Mouse (Mus musculus) brain, embryonic 14.5 days (tissue): ENCODE results near the gene Atm.

Experiments
- CTCF ChIP-seq: fragments of 200-500 bp; IDR thresholded peaks from 2 replicates; pipeline ENCODE4 v1.5.1; 2012; ENCODE audit warnings: inconsistent platforms, mild to moderate bottlenecking, moderate library complexity, borderline replicate concordance; ENCODE audit not compliant: insufficient read depth, insufficient read length; ENCODE audit errors: extremely low read depth
- POLR2A ChIP-seq: fragments of 200-500 bp; IDR thresholded peaks from 2 replicates; pipeline ENCODE4 v1.6.1; 2012; ENCODE audit warnings: mild to moderate bottlenecking, inconsistent platforms, borderline replicate concordance; ENCODE audit not compliant: poor library complexity, insufficient read depth, insufficient read length, severe bottlenecking; ENCODE audit errors: extremely low read depth

DNA sequence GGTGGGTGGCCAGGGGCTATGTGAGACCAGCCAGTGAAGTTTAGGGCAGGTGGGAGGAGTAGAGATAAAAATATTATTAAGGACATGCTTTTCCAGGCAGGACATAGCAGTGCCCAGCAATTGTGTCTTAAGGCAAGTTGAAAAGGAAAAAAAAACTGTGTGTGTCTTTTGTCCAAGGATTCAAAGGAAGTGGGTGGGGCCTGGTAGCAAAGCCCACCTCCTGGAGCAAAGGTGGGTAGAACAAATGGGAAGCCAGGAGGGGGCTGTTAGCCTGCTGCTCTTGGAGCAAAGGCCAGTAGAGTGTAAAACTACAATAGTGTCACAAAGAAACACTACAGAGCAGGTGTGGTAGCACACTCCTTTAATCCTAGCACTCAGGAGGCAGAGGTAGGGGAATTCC lies 22.4 kb downstream of the Atm start:
- TF ChIP-seq CTCF (no peak), POLR2A (no peak)
